Mouse (Mus musculus): ENCODE results near the gene Ano4.

DNA sequence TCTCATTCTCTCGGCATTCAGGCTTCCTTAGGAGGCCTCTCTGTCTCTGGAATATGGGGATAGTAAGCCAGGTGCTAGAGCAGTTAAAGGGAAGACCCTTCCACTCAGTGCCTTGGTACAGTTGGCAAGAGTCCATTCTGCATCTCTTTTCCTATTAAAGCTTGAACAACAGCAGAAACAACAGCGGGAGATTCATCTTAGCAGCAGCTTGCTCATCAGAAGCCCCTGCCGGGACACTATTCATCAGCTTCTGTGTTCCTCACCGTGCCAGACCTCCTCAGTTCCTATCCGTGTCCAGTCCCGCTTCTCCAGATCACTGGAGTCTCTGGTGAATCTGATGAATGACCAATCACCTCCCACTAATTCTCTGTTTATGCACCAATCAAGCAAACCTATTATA is 128.5 kb downstream of the Ano4 start:
- TF ChIP-seq CTCF (IDR thresholded peaks at IDR 0.05; ENCODE audit: low read depth) (no peak), EP300 (IDR thresholded peaks at IDR 0.05; ENCODE audit: low read depth) (no peak)
